In the genomic region with DNA sequence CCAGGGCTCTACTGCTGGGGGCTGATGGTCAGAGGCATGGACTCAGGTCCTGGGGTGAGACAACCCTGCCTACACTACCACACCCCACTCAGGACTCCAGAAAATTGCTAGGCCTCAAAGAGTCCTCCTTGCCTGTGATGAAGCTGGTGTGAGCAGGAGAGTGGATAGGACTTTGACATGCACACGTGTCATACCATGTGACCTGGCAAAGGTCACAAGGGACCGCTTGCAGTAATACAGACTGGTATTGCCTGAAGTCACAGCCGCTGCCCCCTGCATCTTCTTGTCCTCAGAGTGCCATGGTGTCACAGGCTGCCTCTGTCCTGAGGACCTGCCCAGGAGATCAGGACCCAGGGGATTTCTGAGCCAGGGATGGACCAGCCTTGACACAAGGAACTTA, we compare ENCODE assay signal across 23 mouse cellular contexts. TPM values are rescaled to one million over a fixed set of nuclear protein-coding genes. Genes with fewer than 3 reads are reported as not detected.
DNase-seq lines count a peak whose midpoint lies in the region; ATAC-seq and TF ChIP-seq lines count a peak whose summit lies in the region.
"Had no signal": no experiment of that assay in that cellular context is flagged by ENCODE, and none has a peak within 500 bp of the region (broad histone marks: within the 10 kb centered on the region; RNA-seq: fewer than 3 reads in every experiment).

No protein-coding gene starts in this region.

- H3K4me2 ChIP-seq in forebrain, embryonic 15.5 days (replicated peaks): no peak overlapping the region
- no peak overlapping the region for H3K4me2 ChIP-seq in forebrain, postnatal 0 days (ENCODE audit: low read depth)
- H3K4me2 ChIP-seq in neural tube, embryonic 13.5 days: no peak overlapping the region
- no peak overlapping the region for H3K4me2 ChIP-seq in liver, embryonic 11.5 days
- H3K4me2 ChIP-seq: heart, embryonic 15.5 days; limb, embryonic 15.5 days; lung, embryonic 15.5 days had no signal

- no peak overlapping the region for H3K4me3 ChIP-seq in forebrain, embryonic 15.5 days
- H3K4me3 ChIP-seq in forebrain, postnatal 0 days (ENCODE audit: low read depth, low read length): no peak overlapping the region
- H3K4me3 ChIP-seq in neural tube, embryonic 13.5 days: no peak overlapping the region
- no peak overlapping the region for H3K4me3 ChIP-seq in liver, embryonic 11.5 days (ENCODE audit: low read depth, low read length)
- no peak overlapping the region for H3K4me3 ChIP-seq in layer of hippocampus, adult 2 months
- H3K4me3 ChIP-seq: heart, adult 2 months; heart, embryonic 15.5 days; limb, embryonic 15.5 days; lung, embryonic 15.5 days; myocyte had no signal

- no peaks in the 10 kb centered on the region for H3K9me3 ChIP-seq in forebrain, embryonic 15.5 days
- H3K9me3 ChIP-seq in forebrain, postnatal 0 days (ENCODE audit: low read length): no peaks in the 10 kb centered on the region
- H3K9me3 ChIP-seq in neural tube, embryonic 13.5 days: no peaks in the 10 kb centered on the region
- H3K9me3 ChIP-seq in liver, embryonic 11.5 days (ENCODE audit: control insufficient read depth, low read length): no peaks in the 10 kb centered on the region
- H3K9me3 ChIP-seq: heart, embryonic 15.5 days; limb, embryonic 15.5 days; lung, embryonic 15.5 days had no signal

- H3K27ac ChIP-seq in forebrain, embryonic 15.5 days (replicated peaks): peak overlapping the region; percentile 21
- no peak overlapping the region for H3K27ac ChIP-seq in forebrain, postnatal 0 days (ENCODE audit: low read depth, low read length)
- H3K27ac ChIP-seq in neural tube, embryonic 13.5 days (replicated peaks): peak overlapping the region; percentile 56
- H3K27ac ChIP-seq in liver, embryonic 11.5 days (ENCODE audit: low read depth, low read length): no peak overlapping the region
- H3K27ac ChIP-seq in layer of hippocampus, adult 2 months: no peak overlapping the region
- H3K27ac ChIP-seq: heart, adult 2 months; heart, embryonic 15.5 days; kidney, postnatal 0 days; limb, embryonic 15.5 days; lung, embryonic 15.5 days had no signal

- H3K27me3 ChIP-seq in forebrain, embryonic 15.5 days: no peaks in the 10 kb centered on the region
- no peaks in the 10 kb centered on the region for H3K27me3 ChIP-seq in forebrain, postnatal 0 days (ENCODE audit: insufficient read depth, low read length)
- peaks cover 6% of the 10 kb centered on the region; the same call in 1 of the 2 replicates for H3K27me3 ChIP-seq in neural tube, embryonic 13.5 days
- no peaks in the 10 kb centered on the region for H3K27me3 ChIP-seq in liver, embryonic 11.5 days (replicated peaks; ENCODE audit: control insufficient read depth, insufficient read depth, low read length)
- H3K27me3 ChIP-seq: limb, embryonic 15.5 days; lung, embryonic 15.5 days had no signal

- WGBS in forebrain, embryonic 15.5 days: 87% methylated on average over 3 of the region's 3 CpGs
- WGBS in forebrain, postnatal 0 days: 86% methylated on average over 3 of the region's 3 CpGs
- 74% methylated on average over 3 of the region's 3 CpGs for WGBS in neural tube, embryonic 13.5 days
- 71% methylated on average over 3 of the region's 3 CpGs for WGBS in liver, embryonic 11.5 days

- no peak for ATAC-seq in forebrain, embryonic 15.5 days (replicated peaks)
- ATAC-seq in forebrain, postnatal 0 days: no peak
- ATAC-seq in neural tube, embryonic 13.5 days (ENCODE audit: low read depth): no peak
- peak; percentile 40; the same call in 1 of the 2 replicates for ATAC-seq in liver, embryonic 11.5 days (replicated peaks; ENCODE audit: low FRiP score)
- ATAC-seq: hindbrain, embryonic 16.5 days had no signal

- no peak overlapping the region for H3K9ac ChIP-seq in forebrain, embryonic 15.5 days (replicated peaks)
- no peak overlapping the region; the same call in 1 of the 2 replicates for H3K9ac ChIP-seq in forebrain, postnatal 0 days
- no peak overlapping the region for H3K9ac ChIP-seq in neural tube, embryonic 13.5 days
- no peak overlapping the region for H3K9ac ChIP-seq in liver, embryonic 11.5 days (ENCODE audit: low read depth, low read length)
- H3K9ac ChIP-seq: heart, embryonic 15.5 days; limb, embryonic 15.5 days; lung, embryonic 15.5 days had no signal

- H3K4me1 ChIP-seq in forebrain, embryonic 15.5 days: peaks cover 8% of the 10 kb centered on the region
- H3K4me1 ChIP-seq in forebrain, postnatal 0 days (ENCODE audit: insufficient read depth): no peaks in the 10 kb centered on the region
- H3K4me1 ChIP-seq in neural tube, embryonic 13.5 days (replicated peaks): peaks cover 48% of the 10 kb centered on the region
- no peaks in the 10 kb centered on the region; the same call in 1 of the 2 replicates for H3K4me1 ChIP-seq in liver, embryonic 11.5 days (replicated peaks; ENCODE audit: control insufficient read depth, insufficient read depth, low read length)
- H3K4me1 ChIP-seq: heart, embryonic 15.5 days; lung, embryonic 15.5 days had no signal

- H3K36me3 ChIP-seq in forebrain, embryonic 15.5 days: no peaks in the 10 kb centered on the region
- H3K36me3 ChIP-seq in forebrain, postnatal 0 days (ENCODE audit: insufficient read depth): no peaks in the 10 kb centered on the region
- no peaks in the 10 kb centered on the region for H3K36me3 ChIP-seq in neural tube, embryonic 13.5 days
- H3K36me3 ChIP-seq in liver, embryonic 11.5 days (ENCODE audit: control insufficient read depth, insufficient read depth, low read length): no peaks in the 10 kb centered on the region
- H3K36me3 ChIP-seq: heart, embryonic 15.5 days; limb, embryonic 15.5 days; lung, embryonic 15.5 days had no signal

- DNase-seq in forebrain, postnatal 0 days: no peak
- no peak for DNase-seq in neural tube, embryonic 10.5 days (ENCODE audit: extremely low spot score, low spot score)
- no peak for DNase-seq in liver, embryonic 11.5 days (ENCODE audit: low spot score)
- no peak for DNase-seq in layer of hippocampus, adult 2 months (ENCODE audit: low spot score in 2 of 2)
- DNase-seq in right cerebral cortex, postnatal 14 days: no peak
- DNase-seq: B cell, adult 2 months; cerebellum, adult 9-11 months; gastrocnemius, postnatal 10 days; heart, adult 2 months; heart, postnatal 4 days; lung, postnatal 4 days; midbrain, embryonic 14.5 days; thymus, adult 2 months had no signal

- TF ChIP-seq CTCF in forebrain, postnatal 0 days (IDR thresholded peaks at IDR 0.05; ENCODE audit: low read depth): no peak
- no peak for TF ChIP-seq CTCF in layer of hippocampus, adult 2 months (conservative IDR thresholded peaks at IDR 0.05)

RNA-seq across cellular contexts. Expression of gene A530016L24Rik, which starts 24.7 kb away (rescaled TPM):
- polyA plus RNA-seq in forebrain, embryonic 15.5 days (2015; fragmentation: Nextera tagmentation; extraction: Ambion mirVana): 0.14 and 0.22 TPM in 2 replicates
- 0.10 TPM in 1 of 2 replicates, not detected in the other for total RNA-seq in forebrain, postnatal 0 days (2014; rRNA removed)
- polyA plus RNA-seq in forebrain, postnatal 0 days (2015; fragmentation: Nextera tagmentation; extraction: Ambion mirVana): not detected in 2 replicates
- 0.27 and 0.30 TPM in 2 replicates for polyA plus RNA-seq in neural tube, embryonic 13.5 days (2015; fragmentation: Nextera tagmentation; extraction: Ambion mirVana)
- polyA plus RNA-seq in liver, embryonic 11.5 days (2014; fragmentation: Nextera tagmentation; extraction: Ambion mirVana): 0.11 and 0.12 TPM in 2 replicates
- total RNA-seq in layer of hippocampus, adult 2 months (2021): under 1 TPM; 0.13 to 0.25 TPM
- polyA plus RNA-seq: cortical plate, adult 2 months; embryonic facial prominence, embryonic 11.5 days; midbrain, embryonic 14.5 days had no signal

RNA-seq across cellular contexts. Expression of gene Tmem179, which starts 52.0 kb away (rescaled TPM):
- polyA plus RNA-seq in forebrain, embryonic 15.5 days (2015; fragmentation: Nextera tagmentation; extraction: Ambion mirVana): 48.4 and 51.6 TPM in 2 replicates
- 96.1 and 119 TPM in 2 replicates for total RNA-seq in forebrain, postnatal 0 days (2014; rRNA removed)
- polyA plus RNA-seq in forebrain, postnatal 0 days (2015; fragmentation: Nextera tagmentation; extraction: Ambion mirVana): 84.0 and 112 TPM in 2 replicates
- polyA plus RNA-seq in neural tube, embryonic 13.5 days (2015; fragmentation: Nextera tagmentation; extraction: Ambion mirVana): 35.3 and 36.6 TPM in 2 replicates
- polyA plus RNA-seq in liver, embryonic 11.5 days (2014; fragmentation: Nextera tagmentation; extraction: Ambion mirVana): 0.70 and 0.71 TPM in 2 replicates
- 100 to 1,000 TPM; 116 to 121 TPM for total RNA-seq in layer of hippocampus, adult 2 months (2021)
- total RNA-seq: heart, adult 2 months had no signal

Comparison
In these comparisons a context has a peak if more than half of its experiments do, and no peak if none do; other contexts are left out.
1. H3K27ac ChIP-seq: peak in forebrain, embryonic 15.5 days (single experiment) and neural tube, embryonic 13.5 days (single experiment); none in forebrain, postnatal 0 days (single experiment), liver, embryonic 11.5 days (single experiment) and layer of hippocampus, adult 2 months (single experiment).
2. RNA of gene Tmem179, which starts 52.0 kb away (polyA plus RNA-seq): 84.0 to 112 TPM in forebrain, postnatal 0 days, 48.4 to 51.6 TPM in forebrain, embryonic 15.5 days and 35.3 to 36.6 TPM in neural tube, embryonic 13.5 days; 0.70 to 0.71 TPM in liver, embryonic 11.5 days; every median in the first group is over 10 times any median in the second.